Mouse (Mus musculus) olfactory bulb, adult 2 months (tissue): ENCODE results near the gene Lax1. TPM values are rescaled to one million over a fixed set of nuclear protein-coding genes. Genes with fewer than 3 reads are reported as not detected.
"Not testable (repeated sequence)": the region's sequence is repeated elsewhere in the genome, so short reads cannot be mapped to it uniquely, and the experiment has no call there.

Experiments
- H3K27ac ChIP-seq: fragments of 200-500 bp; 2 replicates; pipeline ENCODE4 v1.5.1; 2012; ENCODE audit warnings: low read depth, low read length; ENCODE audit not compliant: insufficient read depth
- H3K4me1 ChIP-seq: fragments of 200-500 bp; 2 replicates; pipeline ENCODE4 v1.6.1; 2012; ENCODE audit warnings: low read length; ENCODE audit not compliant: control insufficient read depth, insufficient read depth
- H3K4me3 ChIP-seq: fragments of 200-500 bp; 2 replicates; pipeline ENCODE4 v1.5.1; 2012; ENCODE audit warnings: mild to moderate bottlenecking, low read depth, low read length, moderate library complexity; ENCODE audit not compliant: insufficient read depth
- CTCF ChIP-seq: fragments of 200-500 bp; IDR thresholded peaks from 2 replicates; pipeline ENCODE4 v1.5.1; 2012; ENCODE audit warnings: low read depth, mild to moderate bottlenecking, low read length, moderate library complexity; ENCODE audit not compliant: insufficient read depth
- POLR2A ChIP-seq: fragments of 200-500 bp; IDR thresholded peaks from 2 replicates; pipeline ENCODE4 v1.6.1; 2012; ENCODE audit warnings: mild to moderate bottlenecking, low read depth, low read length, moderate library complexity; ENCODE audit not compliant: insufficient read depth
- WGBS: fragments of 180-500 bp; shearing (Covaris S2); methylation state at CpG from one replicate; pipeline ENCODE4 v1.1.7; 2018; 5-methylcytosine and 5-hydroxymethylcytosine counted together
- polyA plus RNA-seq: library from polyadenylated mRNA; stranded (reverse); fragments of >200 nt; gene quantifications from 2 replicates; pipeline ENCODE4 v1.2.4, GENCODE M21; 2012; ENCODE audit warnings: low replicate concordance; ENCODE audit not compliant: missing spikeins, insufficient read depth, insufficient read length

The Lax1 gene
- polyA plus RNA-seq, 1 experiment, result not detected

GRCm38 (mm10) chr1:133715191-133715590, 25.3 kb upstream of the Lax1 start:
- Histone ChIP-seq H3K4me3 (no peak overlapping the region), H3K4me1 (peaks cover 6% of the 10 kb centered on the region), H3K27ac (no peak overlapping the region)
- WGBS, result 74% methylated on average over 1 of the region's 1 CpGs
- TF ChIP-seq POLR2A, result no peak

GRCm38 (mm10) chr1:133713009-133713370, 23.1 kb upstream of the Lax1 start:
- TF ChIP-seq CTCF (no peak), POLR2A (no peak)
- 40% methylated on average over 2 of the region's 2 CpGs for WGBS
- H3K27ac ChIP-seq, result peak overlapping the region; percentile 64; the same call in 1 of the 2 replicates

GRCm38 (mm10) chr1:133712288-133713008, 22.5 kb upstream of the Lax1 start:
- 41% methylated on average over 12 of the region's 12 CpGs for WGBS
- peak overlapping the region; percentile 64; the same call in 1 of the 2 replicates for H3K27ac ChIP-seq
- TF ChIP-seq CTCF, result no peak
- TF ChIP-seq POLR2A, result no peak
- peaks cover 6% of the 10 kb centered on the region for H3K4me1 ChIP-seq
- H3K4me3 ChIP-seq, result no peak overlapping the region

More at GRCm38 (mm10) chr1:133713009-133713370, 23.1 kb upstream of the Lax1 start:
- peaks cover 6% of the 10 kb centered on the region for H3K4me1 ChIP-seq
- H3K4me3 ChIP-seq, result no peak overlapping the region

- TF ChIP-seq CTCF (no peak), POLR2A (no peak)
- WGBS, result 68% methylated on average over 6 of the region's 6 CpGs
Observed at GRCm38 (mm10) chr1:133711376-133711775, 21.5 kb upstream of the Lax1 start.

GRCm38 (mm10) chr1:133710895-133711294, 21.0 kb upstream of the Lax1 start:
- WGBS, result 66% methylated on average over 6 of the region's 6 CpGs

More at GRCm38 (mm10) chr1:133711376-133711775, 21.5 kb upstream of the Lax1 start:
- no peak overlapping the region for H3K4me3 ChIP-seq
- peaks cover 6% of the 10 kb centered on the region for H3K4me1 ChIP-seq
- H3K27ac ChIP-seq, result no peak overlapping the region

GRCm38 (mm10) chr1:133709292-133709691, 19.4 kb upstream of the Lax1 start:
- peaks cover 6% of the 10 kb centered on the region for H3K4me1 ChIP-seq
- no peak overlapping the region for H3K4me3 ChIP-seq
- WGBS, result 88% methylated on average over 3 of the region's 3 CpGs

More at GRCm38 (mm10) chr1:133710895-133711294, 21.0 kb upstream of the Lax1 start:
- no peak for TF ChIP-seq CTCF
- TF ChIP-seq POLR2A, result no peak
- peaks cover 6% of the 10 kb centered on the region for H3K4me1 ChIP-seq
- H3K27ac ChIP-seq, result no peak overlapping the region
- H3K4me3 ChIP-seq, result no peak overlapping the region

GRCm38 (mm10) chr1:133701824-133702223, 11.9 kb upstream of the Lax1 start:
- H3K4me3 ChIP-seq, H3K27ac ChIP-seq, H3K4me1 ChIP-seq: not testable (repeated sequence)
- 26% methylated on average over 1 of the region's 2 CpGs for WGBS

More at GRCm38 (mm10) chr1:133709292-133709691, 19.4 kb upstream of the Lax1 start:
- TF ChIP-seq POLR2A (no peak), CTCF (no peak)
- no peak overlapping the region for H3K27ac ChIP-seq

GRCm38 (mm10) chr1:133697935-133698620, 8.2 kb upstream of the Lax1 start:
- Histone ChIP-seq H3K4me1 (peaks cover 15% of the 10 kb centered on the region), H3K4me3 (no peak overlapping the region), H3K27ac (no peak overlapping the region)
- TF ChIP-seq POLR2A (no peak), CTCF (no peak)
- 88% methylated on average over 12 of the region's 12 CpGs for WGBS

GRCm38 (mm10) chr1:133695901-133696300, 6.0 kb upstream of the Lax1 start:
- TF ChIP-seq POLR2A (no peak), CTCF (no peak)
- no peak overlapping the region for H3K27ac ChIP-seq
- peaks cover 15% of the 10 kb centered on the region for H3K4me1 ChIP-seq
- H3K4me3 ChIP-seq, result no peak overlapping the region
- WGBS, result 10% methylated on average over 7 of the region's 7 CpGs
